Mouse (Mus musculus): Measurements from ENCODE around the gene Inha.

Gene Inha

GRCm38 (mm10) chr1:75507006-75507405 is at the start of gene Inha:
Inha (plus strand) TSS chr1:75507077.
- peak; percentile 88 for DNase-seq (ENCODE audit: low spot score)

- DNase-seq (ENCODE audit: low spot score): no peak
Measured at GRCm38 (mm10) chr1:75457710-75458024, 49.2 kb upstream of the Inha start.

DNA sequence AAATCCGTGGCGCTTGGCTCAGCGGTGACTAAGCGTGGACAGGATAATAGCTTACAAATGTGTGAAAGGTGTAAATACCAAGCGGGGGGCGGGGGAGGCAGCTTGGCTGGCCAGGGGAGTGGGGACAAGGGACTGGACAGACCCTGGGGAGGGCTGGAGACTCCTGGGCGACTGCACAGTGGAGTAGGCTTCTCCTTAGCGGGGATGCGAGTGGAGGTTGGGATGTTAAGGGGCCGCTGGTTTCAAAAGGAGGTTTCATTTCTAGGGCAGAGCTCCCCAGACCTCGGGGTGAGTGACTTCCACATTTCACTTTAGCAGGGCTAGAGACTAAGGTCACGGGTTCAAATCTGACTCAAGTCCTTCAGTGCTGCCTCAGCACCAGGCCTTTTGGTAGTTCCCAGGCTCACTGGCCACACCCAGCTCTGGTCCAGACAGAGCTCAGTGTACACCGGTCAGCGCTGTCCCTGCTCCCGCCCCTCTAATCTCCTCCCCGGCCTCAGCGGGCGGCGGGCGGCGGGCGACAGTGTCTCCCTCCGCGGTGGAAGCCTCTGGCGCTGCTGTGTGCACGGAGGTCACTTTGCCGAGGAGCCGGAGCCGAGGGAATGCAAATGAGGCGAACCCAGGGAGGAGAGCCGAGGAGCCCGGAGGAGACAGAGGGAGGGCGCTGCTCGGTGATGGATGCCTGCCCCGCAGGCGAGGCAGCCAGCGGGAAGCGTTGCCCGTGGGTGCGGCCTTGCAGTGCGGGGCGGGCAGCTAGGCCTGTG is 48.7 kb upstream of the Inha start:
- DNase-seq (ENCODE audit: low spot score): no peak

GRCm38 (mm10) chr1:75458789-75459684 is 47.8 kb upstream of the Inha start:
- DNase-seq (ENCODE audit: low spot score): no peak

GRCm38 (mm10) chr1:75460297-75460696 is 46.6 kb upstream of the Inha start:
- DNase-seq (ENCODE audit: low spot score): no peak

GRCm38 (mm10) chr1:75462636-75463035 is 44.2 kb upstream of the Inha start:
- DNase-seq (ENCODE audit: low spot score): no peak

DNA sequence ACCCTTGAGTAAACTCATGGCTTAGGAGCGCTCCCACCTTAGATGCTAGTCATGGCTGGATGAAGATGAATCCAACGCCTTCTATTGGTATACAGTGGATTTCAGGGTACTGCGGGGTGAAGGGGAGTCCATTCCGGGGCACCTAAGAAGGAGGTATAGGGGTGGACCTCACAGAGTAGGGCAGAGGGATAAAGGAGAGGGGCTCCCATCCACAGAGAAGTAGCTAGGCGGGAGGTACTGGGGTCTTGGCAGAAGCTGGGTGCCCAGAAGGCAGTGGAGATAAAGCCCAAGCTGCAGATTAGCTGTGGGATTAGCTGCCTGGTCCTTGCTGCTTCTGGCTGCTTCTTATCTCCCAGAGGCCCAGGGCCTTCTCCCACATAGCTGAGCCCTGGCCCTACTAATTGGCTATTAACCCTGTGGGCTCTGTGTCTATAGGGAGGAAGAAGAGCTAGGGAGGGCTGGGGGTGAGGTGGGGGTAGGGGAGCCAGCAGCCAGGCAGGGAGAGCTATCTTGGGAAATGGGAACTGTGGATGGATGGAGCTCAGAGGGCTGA is 43.1 kb upstream of the Inha start:
- DNase-seq (ENCODE audit: low spot score): no peak

DNA sequence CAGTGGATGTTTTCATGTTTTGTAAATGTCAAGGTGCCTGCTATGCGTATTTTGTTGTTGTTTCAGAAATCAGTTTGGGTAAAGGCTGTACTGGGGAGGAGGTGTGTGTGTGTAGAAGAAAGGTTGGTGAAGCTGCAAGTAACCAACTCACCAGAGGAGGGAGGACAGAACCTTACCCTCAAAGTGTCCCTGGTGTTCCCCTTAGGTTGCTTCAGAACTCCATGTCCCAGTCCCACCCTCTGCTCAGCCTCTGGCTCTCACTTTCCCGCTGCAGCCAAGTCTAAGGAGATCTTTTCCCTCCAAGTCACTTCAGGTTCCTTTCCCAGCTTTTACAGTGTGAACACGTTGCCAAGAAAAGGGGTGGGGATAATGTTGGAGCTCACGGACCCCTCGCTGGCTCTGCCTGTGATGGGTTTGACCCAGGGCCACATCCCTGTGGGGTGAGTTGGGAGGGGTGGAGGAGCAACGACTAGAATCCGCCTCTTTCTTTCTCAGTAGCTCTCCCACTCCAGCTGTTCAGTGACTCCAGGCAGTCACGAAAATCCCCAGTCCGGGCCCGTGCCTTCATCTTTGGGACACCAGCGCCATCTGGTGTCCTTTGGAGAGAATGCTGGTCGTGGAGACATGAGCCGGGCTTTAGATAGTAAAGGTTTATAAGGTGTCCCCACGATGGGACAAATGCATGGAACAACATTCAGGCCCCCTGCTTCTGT is 39.5 kb upstream of the Inha start:
- DNase-seq (ENCODE audit: low spot score): peak; percentile 70

DNA sequence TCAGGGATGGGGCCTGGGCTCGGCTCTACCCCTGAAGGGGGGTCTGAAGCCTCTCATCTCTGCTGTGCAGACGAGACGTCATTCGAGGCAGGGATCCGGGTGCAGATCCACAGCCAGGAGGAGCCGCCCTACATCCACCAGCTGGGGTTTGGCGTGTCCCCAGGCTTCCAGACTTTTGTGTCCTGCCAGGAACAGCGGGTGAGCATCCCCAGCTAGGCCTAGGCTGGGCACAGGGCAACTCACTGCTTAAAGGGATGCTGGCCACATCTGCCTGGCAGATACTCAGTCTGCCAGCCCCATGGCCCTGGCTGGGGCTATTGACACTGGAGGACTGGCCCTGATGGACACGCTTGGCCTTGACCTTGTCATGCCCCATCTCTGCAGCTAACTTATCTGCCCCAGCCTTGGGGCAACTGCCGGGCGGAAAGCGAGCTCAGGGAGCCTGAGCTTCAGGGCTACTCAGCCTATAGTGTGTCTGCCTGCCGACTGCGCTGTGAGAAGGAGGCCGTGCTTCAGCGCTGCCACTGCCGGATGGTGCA is 37.5 kb upstream of the Inha start:
- DNase-seq (ENCODE audit: low spot score): peak; percentile 73

DNA sequence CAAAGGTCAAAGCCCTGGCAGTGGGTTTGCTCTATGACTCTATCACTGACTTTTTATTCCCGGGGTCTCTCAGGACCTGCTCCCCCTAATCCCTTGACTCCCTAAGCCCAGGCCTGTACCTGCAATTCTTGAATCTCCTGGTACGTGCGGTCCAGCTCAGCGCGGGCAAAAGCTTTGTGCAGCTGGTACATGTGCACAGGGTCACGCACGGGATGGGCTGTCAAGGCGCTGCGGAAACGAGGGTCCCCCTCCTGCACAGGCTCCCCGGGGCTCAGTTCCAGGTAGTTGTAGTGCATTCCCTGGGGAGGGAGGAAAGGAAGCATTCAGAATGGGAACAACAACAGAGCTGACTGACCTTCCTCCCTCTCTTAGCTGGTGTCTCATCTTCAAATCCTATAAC is 30.4 kb upstream of the Inha start:
- no peak for DNase-seq (ENCODE audit: low spot score)

DNA sequence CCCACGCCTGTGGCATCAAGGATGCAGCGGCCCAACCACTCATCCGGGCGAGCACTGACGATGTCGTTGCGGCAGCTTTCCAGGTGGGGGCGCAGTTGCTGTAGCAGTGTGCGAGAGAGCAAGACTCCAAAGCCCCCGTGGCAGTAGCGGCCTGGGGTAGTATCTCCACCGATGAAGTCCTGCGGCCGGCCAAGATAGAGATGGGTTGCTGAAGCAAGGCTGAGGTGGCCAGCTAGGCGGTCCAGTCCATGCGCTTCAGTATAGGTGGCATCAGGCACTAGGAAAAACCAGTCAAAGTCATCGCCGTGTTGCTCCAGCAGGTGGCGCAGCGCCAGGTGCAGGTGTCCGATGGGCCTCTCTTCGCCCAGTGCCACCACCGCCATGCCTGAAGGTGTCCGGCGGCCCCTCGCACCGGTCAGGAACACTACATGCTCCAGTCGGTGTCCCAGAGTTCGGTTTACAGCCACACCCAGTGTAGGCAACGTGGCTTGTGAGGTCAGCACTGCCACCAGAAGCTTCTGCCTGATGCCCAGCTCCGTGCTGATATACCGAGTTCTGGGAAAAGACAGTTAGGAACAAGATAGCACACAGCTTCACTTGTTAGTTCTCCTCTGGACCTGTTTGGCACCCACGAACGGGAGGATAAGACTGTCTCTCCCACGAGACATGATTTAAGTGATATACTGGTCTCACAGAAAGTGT is 29.5 kb upstream of the Inha start:
- DNase-seq (ENCODE audit: low spot score): peak; percentile 84

DNA sequence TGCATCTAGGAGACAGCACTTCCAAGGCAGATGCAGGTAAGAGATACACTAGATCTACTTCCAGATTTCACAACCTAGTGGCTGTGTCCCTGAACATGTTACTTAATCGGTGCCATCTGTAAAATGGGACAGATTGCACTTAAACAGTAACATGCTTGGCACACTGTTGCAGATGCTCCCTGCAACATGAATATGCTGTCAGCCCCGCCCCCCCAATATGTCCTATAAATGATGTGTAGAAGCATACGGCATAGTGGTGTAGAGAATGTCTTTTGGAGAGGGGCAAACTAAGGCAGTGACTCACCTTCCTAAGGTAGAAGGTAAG is 28.9 kb upstream of the Inha start:
- no peak for DNase-seq (ENCODE audit: low spot score)

DNA sequence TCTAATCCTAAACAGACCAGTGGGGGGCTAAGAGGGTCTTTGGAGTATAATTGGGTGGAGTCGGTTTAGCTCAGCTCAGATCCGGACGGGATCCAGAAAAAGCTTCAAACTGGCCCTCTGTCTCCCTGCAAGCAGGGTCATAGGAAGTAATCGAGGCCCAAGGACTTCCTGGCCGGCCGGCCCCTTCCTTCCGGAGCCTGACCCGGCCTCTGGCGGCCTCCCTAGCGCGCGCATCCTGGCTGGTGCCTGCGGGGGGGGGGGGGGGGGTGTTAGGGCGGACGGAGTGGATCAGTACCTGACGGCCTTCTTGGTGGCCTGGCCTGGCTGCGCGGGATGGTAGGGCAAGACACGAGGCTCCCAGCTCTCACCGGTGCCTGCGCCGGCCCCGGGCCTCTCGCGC is 28.4 kb upstream of the Inha start:
- peak; percentile 61 for DNase-seq (ENCODE audit: low spot score)

- peak; percentile 98 for DNase-seq (ENCODE audit: low spot score)
Measured at GRCm38 (mm10) chr1:75478916-75479634, 27.8 kb upstream of the Inha start, which contains the start of the genes Chpf and Tmem198. Chpf (minus strand) TSS chr1:75479307. Tmem198 (plus strand) TSS chr1:75479532.

GRCm38 (mm10) chr1:75479635-75479989 is 27.3 kb upstream of the Inha start:
- no peak for DNase-seq (ENCODE audit: low spot score)

DNA sequence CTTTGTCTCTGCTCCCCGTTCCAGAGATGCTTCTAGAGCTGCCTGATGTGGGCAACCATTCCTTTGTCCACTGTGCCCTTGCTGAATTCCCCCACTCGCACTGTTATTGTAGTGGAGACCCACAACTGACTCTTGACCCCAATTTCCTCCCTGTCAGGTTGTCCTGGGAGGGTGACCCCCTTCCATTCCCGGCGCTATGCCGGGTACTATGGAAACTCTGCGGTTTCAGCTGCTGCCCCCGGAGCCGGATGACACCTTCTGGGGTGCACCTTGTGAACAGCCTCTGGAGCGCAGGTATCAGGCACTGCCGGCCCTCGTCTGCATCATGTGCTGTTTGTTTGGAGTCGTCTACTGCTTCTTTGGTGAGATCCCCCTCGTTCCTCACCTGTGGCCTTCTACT is 26.8 kb upstream of the Inha start:
- DNase-seq (ENCODE audit: low spot score): no peak

DNA sequence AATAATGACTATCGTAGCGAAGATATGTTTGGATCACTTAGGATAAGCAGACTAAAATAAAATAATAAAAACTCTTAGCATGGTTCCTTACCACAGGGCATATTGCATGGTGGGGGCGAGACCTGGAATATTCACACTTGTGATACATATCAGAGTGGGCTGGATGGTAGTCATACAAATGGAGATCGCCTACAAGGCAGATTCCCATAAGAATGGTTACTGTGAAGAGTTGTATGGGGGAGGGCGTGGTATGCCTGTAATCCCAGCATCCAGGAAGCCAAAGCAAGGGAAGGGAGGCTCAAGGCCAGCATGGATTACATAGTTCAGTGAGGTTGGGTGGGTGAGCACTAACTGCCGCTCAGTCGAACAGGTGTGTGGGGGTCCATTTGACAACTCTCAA is 26.1 kb upstream of the Inha start:
- no peak for DNase-seq (ENCODE audit: low spot score)

GRCm38 (mm10) chr1:75486561-75486960 is 20.3 kb upstream of the Inha start:
- no peak for DNase-seq (ENCODE audit: low spot score)

GRCm38 (mm10) chr1:75487040-75487404 is 19.9 kb upstream of the Inha start:
- no peak for DNase-seq (ENCODE audit: low spot score)

DNA sequence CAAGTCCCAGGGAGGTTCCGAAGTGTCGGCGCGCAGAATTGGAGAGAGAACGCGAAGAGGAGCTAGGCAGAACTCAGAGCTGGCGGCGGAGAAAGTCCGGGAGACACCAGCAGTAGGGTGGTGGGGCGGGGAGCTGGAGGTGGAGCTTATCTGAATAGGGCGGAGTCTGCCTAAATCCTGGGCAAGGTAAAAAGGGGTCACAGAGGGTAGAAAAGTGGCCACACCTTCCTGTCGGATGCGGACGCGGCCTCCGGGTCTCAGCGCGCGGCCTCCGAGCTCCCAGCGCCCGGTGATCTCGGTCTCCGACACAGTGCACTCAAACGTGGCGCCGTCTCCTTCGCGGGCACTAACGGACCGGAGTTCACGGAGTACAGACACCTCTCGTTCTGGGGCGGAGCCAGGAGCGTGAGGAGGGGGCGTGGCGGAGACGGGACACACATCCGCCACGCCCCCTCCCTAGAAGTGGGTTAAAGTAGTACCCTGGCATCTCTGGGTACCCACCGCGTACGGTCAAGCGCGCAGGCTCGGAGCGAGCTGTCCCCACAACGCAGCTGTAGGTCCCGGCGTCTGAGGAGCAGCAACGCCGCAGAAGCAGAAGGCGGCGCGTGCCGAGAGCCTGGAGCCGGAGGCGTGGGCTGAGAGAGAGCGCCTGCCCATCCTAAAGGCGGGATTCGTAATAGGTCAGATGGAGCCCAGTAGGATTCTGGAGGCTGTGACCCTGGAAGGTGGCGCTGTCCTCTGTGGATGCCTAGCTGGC is 19.3 kb upstream of the Inha start:
- DNase-seq (ENCODE audit: low spot score): peak; percentile 72

Measured in testis, postnatal 14 days (tissue).